Mouse (Mus musculus) ES-Bruce4 (cell line): Measurements from ENCODE around the gene Jhy. TPM values are rescaled to one million over a fixed set of nuclear protein-coding genes. Genes with fewer than 3 reads are reported as not detected.
A peak's percentile ranks its signal among the peaks of the same experiment; 100 is the strongest.

ENCODE experiments used
- H3K27ac ChIP-seq: 2 replicates; pipeline ENCODE4 v1.5.1; 2012; ENCODE audit warnings: low read length, inconsistent platforms; ENCODE audit not compliant: insufficient read depth
- H3K27me3 ChIP-seq: 2 replicates; pipeline ENCODE4 v1.6.1; 2012; ENCODE audit warnings: mild to moderate bottlenecking, low read length, inconsistent platforms; ENCODE audit not compliant: control insufficient read depth, poor library complexity, insufficient read depth, severe bottlenecking
- H3K36me3 ChIP-seq: 2 replicates; pipeline ENCODE4 v1.6.1; 2012; ENCODE audit warnings: inconsistent platforms, mild to moderate bottlenecking, low read length, moderate library complexity; ENCODE audit not compliant: control insufficient read depth, poor library complexity, insufficient read depth, severe bottlenecking
- H3K4me1 ChIP-seq: one replicate; pipeline ENCODE4 v1.8.1; 2011; ENCODE audit warnings: low read length; ENCODE audit not compliant: control insufficient read depth, insufficient read depth
- H3K4me3 ChIP-seq: 2 replicates; pipeline ENCODE4 v1.5.1; 2011; ENCODE audit warnings: low read depth, mild to moderate bottlenecking, low read length
- H3K9ac ChIP-seq: 2 replicates; pipeline ENCODE4 v1.6.1; 2012; ENCODE audit warnings: low read depth, mild to moderate bottlenecking, inconsistent platforms; ENCODE audit not compliant: poor library complexity, severe bottlenecking
- H3K9me3 ChIP-seq: replicated peaks from 2 replicates; pipeline ENCODE4 v1.6.1; 2012; ENCODE audit warnings: mild to moderate bottlenecking, low read length, inconsistent platforms; ENCODE audit not compliant: control insufficient read depth, poor library complexity, insufficient read depth, severe bottlenecking
- CTCF ChIP-seq: IDR thresholded peaks from one replicate; pipeline ENCODE4 v1.8.1; 2011; ENCODE audit warnings: low read depth, low read length
- EP300 ChIP-seq: IDR thresholded peaks from 2 replicates; pipeline ENCODE4 v1.6.1; 2011; ENCODE audit warnings: low read depth, low read length; ENCODE audit not compliant: insufficient read depth
- POLR2A ChIP-seq: IDR thresholded peaks from one replicate; pipeline ENCODE4 v1.8.1; 2011; ENCODE audit warnings: low read length; ENCODE audit not compliant: insufficient read depth
- polyA plus RNA-seq: library from polyadenylated mRNA; stranded (reverse); fragments of >200 nt; gene quantifications from 2 replicates; pipeline ENCODE4 v1.2.4, GENCODE M21; 2011; ENCODE audit warnings: low read depth; ENCODE audit not compliant: missing spikeins, insufficient read depth, insufficient read length

The Jhy gene
- polyA plus RNA-seq, 1 experiment = not detected

- no peak for TF ChIP-seq EP300
- no peak for TF ChIP-seq POLR2A
- TF ChIP-seq CTCF = no peak
Observed at GRCm38 (mm10) chr9:40874961-40875360, 89.0 kb downstream of the Jhy start.

GRCm38 (mm10) chr9:40873556-40874470, 90.1 kb downstream of the Jhy start, which contains the start of gene Bsx:
TSS of gene Bsx (plus strand) at chr9:40874127.
- no peak within 1 kb of the TSS for H3K4me3 ChIP-seq
- H3K9ac ChIP-seq = no peak within 1 kb of the TSS
- no peaks in the 10 kb centered on the region for H3K9me3 ChIP-seq
- H3K27me3 ChIP-seq = peaks cover 29% of the 10 kb centered on the region
- H3K36me3 ChIP-seq = no peaks in the 10 kb centered on the region
- no peak within 1 kb of the TSS for H3K27ac ChIP-seq
- H3K4me1 ChIP-seq = no peaks in the 10 kb centered on the region
- TF ChIP-seq CTCF = no peak
- TF ChIP-seq POLR2A = no peak
- TF ChIP-seq EP300 = no peak

More at GRCm38 (mm10) chr9:40874961-40875360, 89.0 kb downstream of the Jhy start:
- Histone ChIP-seq H3K4me1 (no peaks in the 10 kb centered on the region), H3K27me3 (peaks cover 29% of the 10 kb centered on the region), H3K36me3 (no peaks in the 10 kb centered on the region), H3K27ac (no peak overlapping the region), H3K4me3 (no peak overlapping the region), H3K9me3 (no peaks in the 10 kb centered on the region), H3K9ac (no peak overlapping the region)

GRCm38 (mm10) chr9:40872156-40872478, 91.8 kb downstream of the Jhy start:
- Histone ChIP-seq H3K9me3 (no peaks in the 10 kb centered on the region), H3K4me1 (no peaks in the 10 kb centered on the region), H3K27me3 (peaks cover 16% of the 10 kb centered on the region), H3K9ac (peak overlapping the region; percentile 77), H3K36me3 (no peaks in the 10 kb centered on the region), H3K27ac (no peak overlapping the region), H3K4me3 (peak overlapping the region; percentile 81)
- no peak for TF ChIP-seq POLR2A
- TF ChIP-seq EP300 = no peak
- TF ChIP-seq CTCF = peak; percentile 63

- peaks cover 15% of the 10 kb centered on the region for H3K27me3 ChIP-seq
- no peaks in the 10 kb centered on the region for H3K36me3 ChIP-seq
- no peak overlapping the region for H3K27ac ChIP-seq
- H3K4me1 ChIP-seq = no peaks in the 10 kb centered on the region
- H3K9me3 ChIP-seq = no peaks in the 10 kb centered on the region
- TF ChIP-seq POLR2A = no peak
- no peak for TF ChIP-seq CTCF
- no peak for TF ChIP-seq EP300
- peak overlapping the region; percentile 77 for H3K9ac ChIP-seq
- peak overlapping the region; percentile 81 for H3K4me3 ChIP-seq
Observed at GRCm38 (mm10) chr9:40871369-40872155, 92.4 kb downstream of the Jhy start.

- no peak overlapping the region for H3K27ac ChIP-seq
- no peaks in the 10 kb centered on the region for H3K4me1 ChIP-seq
- H3K9ac ChIP-seq = no peak overlapping the region
- TF ChIP-seq CTCF (no peak), POLR2A (no peak), EP300 (no peak)
- H3K36me3 ChIP-seq = no peaks in the 10 kb centered on the region
- H3K27me3 ChIP-seq = peaks cover 8% of the 10 kb centered on the region
- H3K9me3 ChIP-seq = no peaks in the 10 kb centered on the region
- H3K4me3 ChIP-seq = no peak overlapping the region
Observed at GRCm38 (mm10) chr9:40870331-40870730, 93.6 kb downstream of the Jhy start.
